Mouse (Mus musculus): Measurements from ENCODE around the gene Cdk6.
"Not testable (repeated sequence)": the region's sequence is repeated elsewhere in the genome, so short reads cannot be mapped to it uniquely, and the experiment has no call there.

Cdk6 gene

DNA sequence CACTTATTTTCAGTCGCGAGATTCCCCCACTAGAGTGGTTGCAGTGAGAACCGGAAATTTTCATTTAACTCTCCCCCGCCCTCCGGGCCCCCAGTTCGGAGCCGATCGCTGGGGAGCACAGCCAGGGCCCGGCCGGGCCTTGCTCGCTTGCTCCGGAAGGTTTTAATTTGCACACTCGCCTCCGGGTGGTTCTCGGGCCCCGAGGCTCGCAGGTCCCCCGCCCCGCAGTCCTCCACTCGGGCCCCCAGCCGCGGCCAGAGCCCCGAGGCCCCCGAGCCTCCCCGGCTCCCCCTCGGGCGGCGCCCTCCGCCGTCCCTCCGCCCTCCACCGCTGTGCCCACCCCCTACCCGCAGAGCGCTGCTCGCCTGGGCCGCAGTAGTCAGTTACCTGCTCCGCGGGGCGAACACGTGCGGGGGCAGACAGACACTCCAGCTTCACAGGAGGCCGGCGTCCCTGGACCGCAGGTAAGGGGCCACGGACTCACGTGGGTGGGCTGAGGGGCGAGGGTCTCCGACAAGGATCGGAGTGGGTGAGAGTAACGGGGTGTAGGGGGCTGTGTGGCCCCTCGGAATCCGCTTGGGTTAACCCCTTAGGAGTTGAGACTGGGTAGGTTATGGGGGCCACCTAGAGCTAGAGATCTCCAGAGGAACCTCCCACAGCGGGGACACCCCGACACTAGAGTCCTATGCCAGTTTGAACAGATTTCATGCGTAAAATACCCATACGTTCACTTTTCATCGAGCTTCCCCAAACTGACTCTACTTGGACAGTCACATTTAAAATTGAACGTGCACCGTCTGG, at the start of gene Cdk6:
Gene Cdk6, plus strand, starts transcription at position 375 of the 801 bp plus-strand sequence.
- peak; percentile 28 for DNase-seq

GRCm38 (mm10) chr5:3293666-3294065, 47.6 kb upstream of the Cdk6 start:
- DNase-seq = no peak

DNA sequence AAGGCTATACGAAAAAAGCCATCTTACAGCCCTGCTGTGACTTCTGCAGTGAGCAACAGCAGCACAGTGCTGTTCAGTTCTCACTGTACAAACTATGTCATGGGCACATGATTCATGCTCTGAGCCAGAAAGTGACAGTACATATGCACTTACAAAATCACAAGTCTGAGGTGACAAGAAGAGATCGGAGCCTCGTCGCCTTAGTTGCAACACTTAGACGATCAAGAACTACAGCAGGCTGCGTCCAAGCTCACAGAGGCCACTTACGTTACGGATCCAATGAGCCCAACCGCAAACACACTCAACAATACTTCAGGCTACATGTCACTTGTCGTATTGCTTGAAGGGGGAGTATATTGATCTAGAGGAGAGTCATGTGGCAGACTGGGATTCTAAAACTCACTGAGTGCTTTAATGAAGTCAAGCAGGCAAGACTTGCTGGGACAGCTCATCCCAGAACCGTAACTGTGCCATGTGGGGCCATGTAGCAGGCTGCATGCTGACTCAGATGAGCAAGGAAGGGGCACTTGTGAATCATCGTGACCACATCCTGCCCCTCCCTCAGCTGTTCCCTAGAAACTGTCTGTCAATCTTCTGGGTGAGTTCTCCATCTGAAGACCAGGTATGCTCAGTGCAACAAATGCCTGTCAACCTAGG, 40.4 kb upstream of the Cdk6 start:
- DNase-seq = no peak

DNA sequence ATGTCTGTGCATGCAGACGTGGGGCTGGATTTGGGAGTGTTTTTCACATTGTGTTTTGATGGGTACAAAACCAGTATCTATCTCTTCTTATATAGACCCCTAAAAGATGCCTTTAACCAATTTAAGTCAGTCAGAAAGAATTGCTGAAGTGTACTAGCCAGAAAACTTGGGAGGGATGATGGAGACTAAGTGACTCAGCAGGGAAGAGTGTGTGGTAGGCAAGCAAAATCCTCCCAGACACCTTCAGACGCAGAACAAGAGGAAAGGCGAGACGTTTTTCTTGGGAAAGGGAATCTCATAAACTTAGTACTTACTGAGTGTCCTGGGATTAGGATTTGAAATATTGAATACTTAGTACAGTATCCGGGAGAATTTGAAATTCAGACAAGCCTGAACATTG, 39.8 kb upstream of the Cdk6 start:
- DNase-seq = no peak

DNA sequence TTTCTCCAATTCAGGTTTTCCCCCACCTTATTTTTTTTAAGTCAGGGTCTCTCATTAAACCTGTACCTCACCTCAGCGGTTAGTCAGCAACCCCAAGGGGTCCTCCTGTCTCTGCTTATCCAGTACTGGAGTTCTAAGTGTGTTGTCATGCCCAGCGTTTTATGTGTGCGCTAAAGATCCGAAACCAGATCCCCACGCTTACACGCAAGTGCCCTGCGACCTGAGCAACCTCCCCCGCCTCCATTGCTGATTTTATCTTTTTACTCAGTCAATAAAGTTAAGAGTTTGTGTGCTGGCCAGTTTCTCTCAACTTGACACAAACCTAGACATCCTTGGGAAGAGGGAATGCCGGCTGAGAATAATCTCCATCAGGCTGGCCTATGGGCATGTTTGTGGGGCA, 37.4 kb upstream of the Cdk6 start:
- no peak for DNase-seq

- no peak for DNase-seq
Observed at GRCm38 (mm10) chr5:3306146-3306545, 35.1 kb upstream of the Cdk6 start.

- DNase-seq = no peak
Observed at GRCm38 (mm10) chr5:3309122-3309521, 32.2 kb upstream of the Cdk6 start.

GRCm38 (mm10) chr5:3309587-3309986, 31.7 kb upstream of the Cdk6 start:
- no peak for DNase-seq

DNA sequence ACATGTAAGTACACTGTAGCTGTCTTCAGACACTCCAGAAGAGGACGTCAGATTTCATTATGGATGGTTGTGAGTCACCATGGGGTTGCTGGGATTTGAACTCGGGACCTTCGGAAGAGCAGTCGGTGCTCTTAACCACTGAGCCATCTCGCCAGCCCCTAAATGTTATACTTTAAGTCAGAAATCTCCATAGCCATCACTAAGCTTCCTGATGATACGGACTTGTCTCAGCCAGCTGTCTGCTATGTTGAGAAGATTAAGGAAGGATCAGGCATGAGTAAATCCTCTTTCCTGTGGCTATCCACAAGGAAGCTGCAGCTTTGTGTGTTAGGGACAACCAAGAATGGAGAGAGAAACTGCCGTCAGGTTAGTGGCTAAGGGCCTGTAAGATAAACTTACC, 30.1 kb upstream of the Cdk6 start:
- DNase-seq = not testable (repeated sequence)

DNA sequence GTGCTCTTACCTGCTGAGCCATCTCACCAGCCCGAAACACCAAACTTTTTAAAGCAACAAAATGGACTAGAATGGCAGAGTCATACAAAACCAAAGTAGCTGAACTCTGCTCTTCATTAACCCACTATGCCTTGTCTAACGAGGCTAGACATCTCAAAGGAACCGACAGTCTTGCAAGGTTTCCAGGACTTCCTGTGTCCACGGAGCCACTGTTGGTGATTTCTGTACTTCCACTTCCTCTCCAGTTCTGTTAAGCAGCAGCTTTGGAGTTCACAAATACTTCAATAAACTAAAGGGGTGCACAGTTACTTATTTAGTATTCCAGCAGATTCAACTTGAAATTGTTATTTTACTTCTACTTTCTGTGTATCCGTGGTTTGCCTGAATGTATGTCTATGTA, 23.6 kb upstream of the Cdk6 start:
- DNase-seq = not testable (repeated sequence)

DNA sequence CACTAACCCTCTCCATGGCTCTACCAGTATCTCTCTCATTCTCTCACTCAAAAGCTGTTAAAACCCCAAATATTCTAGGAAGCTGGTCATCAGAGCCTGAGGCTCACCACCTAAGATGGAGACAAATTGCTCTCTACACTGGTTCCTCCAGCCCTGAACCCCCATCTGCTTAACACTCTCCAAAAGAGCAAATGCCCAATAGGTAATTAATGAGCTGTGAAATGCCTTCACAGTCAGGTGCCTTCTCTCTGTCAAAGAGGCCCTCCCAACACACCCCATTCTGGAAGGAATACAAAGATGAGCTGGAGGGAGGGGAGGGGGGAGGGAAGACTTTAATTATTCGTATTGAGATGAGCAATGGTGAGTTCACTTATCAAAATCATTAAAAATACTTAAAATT, 21.1 kb upstream of the Cdk6 start:
- no peak for DNase-seq

DNA sequence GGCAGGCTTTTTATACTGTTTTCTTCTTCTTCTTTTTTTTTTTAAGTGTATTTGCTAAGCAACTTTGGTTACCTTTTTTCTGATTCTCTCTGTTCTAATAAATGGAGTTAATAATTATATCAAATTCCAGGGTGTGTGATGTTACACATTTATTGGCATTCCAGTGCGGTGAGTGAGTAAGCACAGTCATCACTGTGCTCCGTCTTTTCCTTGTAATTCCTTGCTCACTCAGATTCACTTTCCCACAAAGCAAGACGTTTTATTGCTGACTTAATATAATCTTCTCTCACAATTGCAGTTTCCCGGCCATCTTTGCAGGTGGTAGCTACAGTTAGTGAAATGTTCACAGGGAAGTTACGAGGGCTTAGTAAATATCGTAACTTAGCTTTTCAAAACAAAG, 19.2 kb upstream of the Cdk6 start:
- no peak for DNase-seq

DNA sequence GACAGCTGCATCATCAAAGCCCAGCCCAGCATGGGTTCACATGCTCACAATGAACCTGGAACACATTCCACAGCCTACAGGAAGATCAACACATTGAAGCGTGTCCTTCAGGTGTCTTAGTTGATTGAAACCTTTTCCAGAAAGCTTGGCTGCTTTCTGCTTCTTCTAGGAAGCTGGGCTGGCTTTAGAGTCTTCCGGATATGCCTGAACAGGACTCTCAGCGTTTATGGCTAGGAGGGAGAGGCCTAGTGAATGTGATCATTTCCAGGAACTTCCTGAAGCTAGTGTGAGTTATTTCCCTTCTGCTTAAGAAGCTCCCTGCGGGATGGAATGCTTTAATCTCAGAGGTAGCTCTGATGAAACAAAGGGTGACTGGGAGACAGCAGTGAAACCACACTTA, 17.2 kb upstream of the Cdk6 start:
- DNase-seq = no peak

GRCm38 (mm10) chr5:3329361-3329760, 11.9 kb upstream of the Cdk6 start:
- no peak for DNase-seq

DNA sequence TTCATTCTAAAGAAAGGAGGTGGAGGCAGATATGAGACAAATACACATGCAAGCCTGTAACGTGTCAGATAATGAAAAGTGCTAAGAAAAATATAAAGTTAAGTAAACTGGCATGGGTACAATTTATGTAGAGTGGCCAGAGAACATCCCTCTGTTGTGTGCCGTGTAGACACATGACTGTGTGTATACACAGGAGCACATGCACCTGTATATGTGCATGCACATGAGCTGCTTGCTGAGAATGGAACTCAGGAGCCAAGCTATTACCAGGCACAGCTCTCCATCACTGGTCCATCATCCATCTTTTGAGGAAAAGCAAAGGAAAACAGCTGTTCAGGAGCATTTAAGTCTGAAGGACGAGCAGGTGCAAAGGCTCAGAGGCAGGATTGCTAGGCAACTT, 10.4 kb upstream of the Cdk6 start:
- DNase-seq = no peak

GRCm38 (mm10) chr5:3333019-3333418, 8.3 kb upstream of the Cdk6 start:
- not testable (repeated sequence) for DNase-seq

DNA sequence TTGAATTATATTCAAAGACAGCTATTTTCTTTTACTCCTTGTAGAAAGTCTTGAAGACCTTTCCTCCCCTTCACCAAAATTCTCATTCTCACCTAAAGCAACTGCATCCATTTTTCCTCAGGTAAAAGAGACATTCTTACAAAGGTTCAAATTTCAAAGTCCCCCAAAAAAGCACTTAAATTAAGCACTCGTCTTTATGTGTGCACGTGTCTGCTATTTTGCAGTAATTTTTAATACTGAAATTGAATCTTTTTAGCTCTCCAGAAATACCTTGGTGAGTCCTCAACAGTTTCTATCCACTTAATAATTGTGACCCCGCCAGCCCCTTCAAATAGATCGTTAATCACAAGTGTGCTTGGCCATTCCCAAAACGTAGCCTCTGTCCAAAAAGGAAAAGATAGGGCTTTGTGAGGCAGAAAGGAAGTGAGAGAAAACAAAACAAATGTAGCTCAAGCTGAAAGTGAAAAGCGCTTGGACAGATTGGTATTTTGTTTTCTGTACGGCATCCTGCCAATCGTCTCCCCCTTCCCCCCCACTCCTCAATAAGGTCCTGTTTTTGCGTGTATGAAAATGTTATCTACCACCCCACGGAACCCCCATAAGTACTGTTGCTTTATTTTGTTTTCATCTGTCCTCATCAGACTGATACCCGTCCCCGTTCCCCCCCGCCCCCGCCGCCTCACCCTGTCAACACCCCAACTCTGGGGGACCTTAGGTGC, 786 bp upstream of the Cdk6 start:
- not testable (repeated sequence) for DNase-seq

DNA sequence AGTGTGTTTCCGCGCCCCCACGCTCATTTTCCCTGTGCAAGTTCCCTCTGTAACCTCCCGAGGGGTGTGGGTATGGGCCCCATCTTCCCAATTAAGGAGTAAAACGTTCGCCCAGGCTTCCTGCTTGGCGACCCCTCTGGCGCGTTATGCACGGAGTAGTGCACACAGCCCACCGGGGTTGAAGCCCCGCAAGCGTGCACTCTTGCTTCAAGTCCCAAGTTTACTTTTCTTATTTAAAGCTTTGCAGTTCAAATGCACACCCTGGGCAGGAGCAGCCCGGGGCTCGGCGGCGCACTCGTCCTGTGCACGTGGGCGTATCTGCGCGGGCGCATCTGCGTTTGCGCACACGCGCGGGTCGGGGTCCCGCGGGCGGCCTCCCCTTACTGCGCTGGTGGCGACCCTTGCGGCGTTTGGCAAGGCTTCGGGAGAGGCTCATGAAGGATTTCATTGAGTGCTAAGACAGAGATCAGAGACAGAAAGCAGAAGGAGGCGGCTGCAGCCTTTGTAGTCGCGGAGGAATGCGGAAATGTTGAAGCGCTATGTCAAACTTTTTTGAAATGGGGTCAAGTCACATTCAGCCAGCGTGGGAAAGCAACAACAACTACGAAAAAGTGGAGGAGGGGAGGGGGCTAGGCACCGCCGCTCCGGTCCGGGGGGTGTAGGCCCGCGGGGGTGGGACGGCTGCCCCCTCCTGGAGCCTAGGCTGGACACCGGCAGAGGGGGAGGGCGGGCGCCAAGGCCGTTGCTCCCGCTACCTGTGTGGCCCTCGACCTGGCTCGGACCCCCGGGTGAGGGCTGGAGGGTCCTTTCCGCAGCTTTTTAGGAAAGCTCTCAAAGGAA, 866 bp downstream of the Cdk6 start:
- peak; percentile 45 for DNase-seq

- peak; percentile 41 for DNase-seq
Observed at GRCm38 (mm10) chr5:3342771-3343565, 1.7 kb downstream of the Cdk6 start.

GRCm38 (mm10) chr5:3343566-3344080, 2.3 kb downstream of the Cdk6 start:
- peak; percentile 59 for DNase-seq

DNA sequence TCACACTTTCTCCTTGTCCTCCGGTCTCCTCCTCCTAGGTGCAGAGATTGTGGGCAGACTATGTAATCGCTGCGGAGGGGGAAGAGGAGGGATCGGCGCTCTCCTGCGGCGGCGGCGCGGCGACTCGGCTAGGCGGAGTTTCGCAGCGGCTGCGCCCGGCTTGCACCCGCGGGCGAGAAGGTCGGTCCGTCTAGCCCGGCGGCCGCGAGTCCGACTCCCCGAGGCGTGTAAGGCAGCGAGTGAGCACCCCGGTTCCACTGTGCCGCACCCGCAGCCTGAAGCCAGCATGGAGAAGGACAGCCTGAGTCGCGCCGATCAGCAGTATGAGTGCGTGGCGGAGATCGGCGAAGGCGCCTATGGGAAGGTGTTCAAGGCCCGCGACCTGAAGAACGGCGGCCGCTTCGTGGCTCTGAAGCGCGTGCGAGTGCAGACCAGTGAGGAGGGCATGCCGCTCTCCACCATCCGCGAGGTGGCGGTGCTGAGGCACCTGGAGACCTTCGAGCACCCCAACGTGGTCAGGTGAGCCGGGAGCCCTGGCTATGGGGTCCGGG, 2.9 kb downstream of the Cdk6 start:
- DNase-seq = peak; percentile 86

Measured in kidney, adult 11 months (tissue).